Mouse (Mus musculus) left cerebral cortex, adult 18-20 months (tissue): Measurements from ENCODE around the gene Mycs. TPM values are rescaled to one million over a fixed set of nuclear protein-coding genes. Genes with fewer than 3 reads are reported as not detected.

Experiments used
- DNase-seq, 2 experiments: peaks; one replicate each; pipeline ENCODE4 v3.0.0; 2021 to 2022; ENCODE audit warnings: low spot score in 2 of 2, mixed read lengths in 1 of 2
- long read RNA-seq, 2 experiments: library from polyadenylated mRNA; stranded (forward); transcript quantifications; one replicate each; pipeline ENCODE4 v2.0.0; 2021
- total RNA-seq, 2 experiments: library from RNA; stranded (reverse); gene quantifications; 2 replicates each; pipeline ENCODE4 v1.2.3; 2021

Mycs gene
- total RNA-seq = not detected
- long read RNA-seq, experiment 1 = 0 reads
- long read RNA-seq, experiment 2 = 0 reads

DNA sequence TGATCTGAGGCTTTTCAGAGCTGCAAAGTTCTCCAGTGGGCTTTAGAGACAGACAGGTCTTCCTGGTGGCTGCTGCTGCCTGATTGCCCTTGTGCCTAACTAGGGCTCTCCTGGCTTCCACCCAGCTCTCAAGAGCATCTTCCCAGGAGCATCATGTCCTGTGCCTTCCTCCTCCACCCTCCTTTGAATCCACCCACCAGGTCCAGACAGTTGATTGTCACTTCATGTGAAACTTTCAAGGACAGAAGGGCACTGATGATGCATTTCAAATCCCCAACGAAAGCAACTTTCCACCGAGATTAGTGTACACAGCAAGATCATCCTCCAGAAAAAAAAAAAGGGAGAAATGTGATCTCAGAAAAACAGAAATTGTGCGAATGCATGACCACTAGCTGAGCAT, at the start of gene Mycs:
Gene Mycs (minus strand): TSS at position 101 of the 400 bp plus-strand sequence.
- DNase-seq = no peak

GRCm38 (mm10) chrX:5468022-5468421, 1.0 kb downstream of the Mycs start:
- DNase-seq = peak; percentile 8 to 23

Other genes starting within 250 kb of the Mycs start
- not detected for gene Btbd35f7, start 199.8 kb upstream of the Mycs start, total RNA-seq